Mouse (Mus musculus): ENCODE measurements around the gene Camta1. TPM values are rescaled to one million over a fixed set of nuclear protein-coding genes. Genes with fewer than 3 reads are reported as not detected.

Gene Camta1
- polyA plus RNA-seq, 1 experiment from 2014 or later: 123 TPM

GRCm38 (mm10) chr4:151672452-151672851 is 189.2 kb downstream of the Camta1 start:
- Histone ChIP-seq H3K27ac (ENCODE audit: low read depth, low read length) (no peak overlapping the region), H3K4me1 (ENCODE audit: control insufficient read depth, insufficient read depth, low read length) (peaks cover 6% of the 10 kb centered on the region), H3K4me2 (ENCODE audit: low read length) (no peak overlapping the region), H3K36me3 (ENCODE audit: control insufficient read depth, insufficient read depth, low read length) (no peaks in the 10 kb centered on the region), H3K9ac (ENCODE audit: low read length) (no peak overlapping the region), H3K27me3 (replicated peaks; ENCODE audit: control insufficient read depth, insufficient read depth, low read length) (no peaks in the 10 kb centered on the region), H3K4me3 (ENCODE audit: low read depth, low read length) (no peak overlapping the region), H3K9me3 (replicated peaks; ENCODE audit: control insufficient read depth, low read length) (no peaks in the 10 kb centered on the region)
- WGBS: 72% methylated on average over 13 of the region's 13 CpGs
- ATAC-seq: no peak
- DNase-seq (ENCODE audit: low spot score): no peak

- no peaks in the 10 kb centered on the region for H3K36me3 ChIP-seq (ENCODE audit: control insufficient read depth, insufficient read depth, low read length)
- DNase-seq (ENCODE audit: low spot score) (peak; percentile 68), ATAC-seq (peak; percentile 74)
- H3K4me2 ChIP-seq (ENCODE audit: low read length): no peak overlapping the region
- H3K4me3 ChIP-seq (ENCODE audit: low read depth, low read length): no peak overlapping the region
- WGBS: 52% methylated on average over 12 of the region's 12 CpGs
- H3K4me1 ChIP-seq (ENCODE audit: control insufficient read depth, insufficient read depth, low read length): 0 out of 2 replicates have a peak, but pooled peaks cover 3% of the 10 kb centered on the region
- no peak overlapping the region for H3K9ac ChIP-seq (ENCODE audit: low read length)
- H3K27me3 ChIP-seq (replicated peaks; ENCODE audit: control insufficient read depth, insufficient read depth, low read length): no peaks in the 10 kb centered on the region
- H3K27ac ChIP-seq (ENCODE audit: low read depth, low read length): no peak overlapping the region
- no peaks in the 10 kb centered on the region for H3K9me3 ChIP-seq (replicated peaks; ENCODE audit: control insufficient read depth, low read length)
These were observed 195.2 kb downstream of the Camta1 start for GRCm38 (mm10) chr4:151666411-151666901.

GRCm38 (mm10) chr4:151661486-151661885 is 200.2 kb downstream of the Camta1 start:
- H3K27ac ChIP-seq (ENCODE audit: low read depth, low read length): no peak overlapping the region
- 44% methylated on average over 9 of the region's 9 CpGs for WGBS
- no peaks in the 10 kb centered on the region for H3K36me3 ChIP-seq (ENCODE audit: control insufficient read depth, insufficient read depth, low read length)
- DNase-seq (ENCODE audit: low spot score) (peak; percentile 19), ATAC-seq (no peak)
- H3K4me3 ChIP-seq (ENCODE audit: low read depth, low read length): no peak overlapping the region
- no peak overlapping the region for H3K9ac ChIP-seq (ENCODE audit: low read length)
- H3K4me2 ChIP-seq (ENCODE audit: low read length): no peak overlapping the region
- H3K4me1 ChIP-seq (ENCODE audit: control insufficient read depth, insufficient read depth, low read length): 0 out of 2 replicates have a peak, but pooled peaks cover 1% of the 10 kb centered on the region
- H3K9me3 ChIP-seq (replicated peaks; ENCODE audit: control insufficient read depth, low read length): no peaks in the 10 kb centered on the region
- H3K27me3 ChIP-seq (replicated peaks; ENCODE audit: control insufficient read depth, insufficient read depth, low read length): no peaks in the 10 kb centered on the region

GRCm38 (mm10) chr4:151656427-151656826 is 205.2 kb downstream of the Camta1 start:
- DNase-seq (ENCODE audit: low spot score) (peak; percentile 33), ATAC-seq (no peak)
- WGBS: 54% methylated on average over 10 of the region's 10 CpGs
- no peak overlapping the region for H3K4me3 ChIP-seq (ENCODE audit: low read depth, low read length)
- no peaks in the 10 kb centered on the region for H3K9me3 ChIP-seq (replicated peaks; ENCODE audit: control insufficient read depth, low read length)
- H3K4me2 ChIP-seq (ENCODE audit: low read length): no peak overlapping the region
- H3K27ac ChIP-seq (ENCODE audit: low read depth, low read length): no peak overlapping the region
- H3K36me3 ChIP-seq (ENCODE audit: control insufficient read depth, insufficient read depth, low read length): no peaks in the 10 kb centered on the region
- H3K4me1 ChIP-seq (ENCODE audit: control insufficient read depth, insufficient read depth, low read length): no peaks in the 10 kb centered on the region
- H3K9ac ChIP-seq (ENCODE audit: low read length): no peak overlapping the region
- H3K27me3 ChIP-seq (replicated peaks; ENCODE audit: control insufficient read depth, insufficient read depth, low read length): no peaks in the 10 kb centered on the region

- Histone ChIP-seq H3K9ac (ENCODE audit: low read length) (no peak overlapping the region), H3K4me2 (ENCODE audit: low read length) (no peak overlapping the region), H3K9me3 (replicated peaks; ENCODE audit: control insufficient read depth, low read length) (no peaks in the 10 kb centered on the region), H3K4me3 (ENCODE audit: low read depth, low read length) (no peak overlapping the region), H3K27me3 (replicated peaks; ENCODE audit: control insufficient read depth, insufficient read depth, low read length) (no peaks in the 10 kb centered on the region), H3K27ac (ENCODE audit: low read depth, low read length) (no peak overlapping the region), H3K36me3 (ENCODE audit: control insufficient read depth, insufficient read depth, low read length) (no peaks in the 10 kb centered on the region), H3K4me1 (ENCODE audit: control insufficient read depth, insufficient read depth, low read length) (no peaks in the 10 kb centered on the region)
- DNase-seq (ENCODE audit: low spot score) (no peak), ATAC-seq (no peak)
- 66% methylated on average over 16 of the region's 16 CpGs for WGBS
These were observed 205.9 kb downstream of the Camta1 start for GRCm38 (mm10) chr4:151655637-151656385.

GRCm38 (mm10) chr4:151655227-151655626 is 206.4 kb downstream of the Camta1 start:
- DNase-seq (ENCODE audit: low spot score) (no peak), ATAC-seq (no peak)
- Histone ChIP-seq H3K4me3 (ENCODE audit: low read depth, low read length) (no peak overlapping the region), H3K9me3 (replicated peaks; ENCODE audit: control insufficient read depth, low read length) (no peaks in the 10 kb centered on the region), H3K36me3 (ENCODE audit: control insufficient read depth, insufficient read depth, low read length) (no peaks in the 10 kb centered on the region), H3K4me1 (ENCODE audit: control insufficient read depth, insufficient read depth, low read length) (no peaks in the 10 kb centered on the region), H3K27ac (ENCODE audit: low read depth, low read length) (no peak overlapping the region), H3K27me3 (replicated peaks; ENCODE audit: control insufficient read depth, insufficient read depth, low read length) (no peaks in the 10 kb centered on the region), H3K9ac (ENCODE audit: low read length) (no peak overlapping the region), H3K4me2 (ENCODE audit: low read length) (no peak overlapping the region)
- WGBS: 67% methylated on average over 4 of the region's 4 CpGs

GRCm38 (mm10) chr4:151642418-151642817 is 219.3 kb downstream of the Camta1 start:
- H3K36me3 ChIP-seq (ENCODE audit: control insufficient read depth, insufficient read depth, low read length): no peaks in the 10 kb centered on the region
- no peak for DNase-seq (ENCODE audit: low spot score)
- ATAC-seq: no peak
- H3K4me3 ChIP-seq (ENCODE audit: low read depth, low read length): no peak overlapping the region
- H3K27me3 ChIP-seq (replicated peaks; ENCODE audit: control insufficient read depth, insufficient read depth, low read length): 0 out of 2 replicates have a peak, but pooled peaks cover 2% of the 10 kb centered on the region
- no peak overlapping the region for H3K4me2 ChIP-seq (ENCODE audit: low read length)
- H3K9ac ChIP-seq (ENCODE audit: low read length): no peak overlapping the region
- H3K9me3 ChIP-seq (replicated peaks; ENCODE audit: control insufficient read depth, low read length): no peaks in the 10 kb centered on the region
- H3K27ac ChIP-seq (ENCODE audit: low read depth, low read length): no peak overlapping the region
- 87% methylated on average over 2 of the region's 2 CpGs for WGBS
- H3K4me1 ChIP-seq (ENCODE audit: control insufficient read depth, insufficient read depth, low read length): no peaks in the 10 kb centered on the region

GRCm38 (mm10) chr4:151640971-151641370 is 220.7 kb downstream of the Camta1 start:
- Histone ChIP-seq H3K4me3 (ENCODE audit: low read depth, low read length) (no peak overlapping the region), H3K4me1 (ENCODE audit: control insufficient read depth, insufficient read depth, low read length) (no peaks in the 10 kb centered on the region), H3K27ac (ENCODE audit: low read depth, low read length) (no peak overlapping the region), H3K9ac (ENCODE audit: low read length) (no peak overlapping the region), H3K4me2 (ENCODE audit: low read length) (no peak overlapping the region), H3K27me3 (replicated peaks; ENCODE audit: control insufficient read depth, insufficient read depth, low read length) (0 out of 2 replicates have a peak, but pooled peaks cover 2% of the 10 kb centered on the region), H3K9me3 (replicated peaks; ENCODE audit: control insufficient read depth, low read length) (no peaks in the 10 kb centered on the region), H3K36me3 (ENCODE audit: control insufficient read depth, insufficient read depth, low read length) (no peaks in the 10 kb centered on the region)
- WGBS: 78% methylated on average over 8 of the region's 8 CpGs
- no peak for DNase-seq (ENCODE audit: low spot score)
- ATAC-seq: no peak

GRCm38 (mm10) chr4:151638941-151639340 is 222.7 kb downstream of the Camta1 start:
- DNase-seq (ENCODE audit: low spot score) (peak; percentile 71), ATAC-seq (no peak)
- Histone ChIP-seq H3K4me3 (ENCODE audit: low read depth, low read length) (no peak overlapping the region), H3K4me1 (ENCODE audit: control insufficient read depth, insufficient read depth, low read length) (no peaks in the 10 kb centered on the region), H3K9ac (ENCODE audit: low read length) (no peak overlapping the region), H3K27ac (ENCODE audit: low read depth, low read length) (no peak overlapping the region), H3K27me3 (replicated peaks; ENCODE audit: control insufficient read depth, insufficient read depth, low read length) (0 out of 2 replicates have a peak, but pooled peaks cover 2% of the 10 kb centered on the region), H3K4me2 (ENCODE audit: low read length) (no peak overlapping the region), H3K9me3 (replicated peaks; ENCODE audit: control insufficient read depth, low read length) (no peaks in the 10 kb centered on the region), H3K36me3 (ENCODE audit: control insufficient read depth, insufficient read depth, low read length) (no peaks in the 10 kb centered on the region)
- 11% methylated on average over 8 of the region's 9 CpGs for WGBS
